Mouse (Mus musculus) heart, postnatal 25 days (tissue): ENCODE results near the gene 2310057J18Rik. TPM values are rescaled to one million over a fixed set of nuclear protein-coding genes. Genes with fewer than 3 reads are reported as not detected.
"Not testable (repeated sequence)": the region's sequence is repeated elsewhere in the genome, so short reads cannot be mapped to it uniquely, and the experiment has no call there.

Experiments used
- DNase-seq: peaks from one replicate; pipeline ENCODE4 v3.0.0; 2022; ENCODE audit warnings: low spot score
- intact Hi-C: fragments of 180-260 bp; cut with DNase I; formaldehyde crosslinking; loops from one replicate; pipeline ENCODE4 v1.15.1; 2025
- total RNA-seq, 2 experiments: library from RNA; stranded (reverse); gene quantifications; 2 replicates each; pipeline ENCODE4 v1.2.3; 2021

Gene 2310057J18Rik
- not detected for total RNA-seq

DNA sequence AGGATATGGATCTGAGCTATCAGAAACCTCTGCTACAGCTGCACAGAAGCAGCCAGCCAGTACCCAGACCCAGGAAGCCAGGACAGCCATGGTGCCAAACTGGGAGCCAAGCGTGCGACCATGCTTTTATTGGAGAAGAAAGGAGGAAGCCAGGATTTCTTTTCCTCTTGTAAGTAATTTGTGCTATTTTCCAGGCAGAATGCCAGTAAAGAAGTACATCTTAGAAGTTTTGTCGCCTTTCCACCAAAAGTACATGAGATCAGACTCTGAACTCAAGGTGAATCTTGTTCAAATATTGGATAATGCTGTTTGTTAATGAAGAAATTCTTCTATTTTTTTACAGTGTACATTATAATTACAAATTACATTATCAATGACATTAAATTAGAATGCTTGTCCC, at the start of gene 2310057J18Rik:
TSS of gene 2310057J18Rik (minus strand) at position 101 of the 400 bp plus-strand sequence.
- intact Hi-C loops, result no loop called here
- no peak for DNase-seq

DNA sequence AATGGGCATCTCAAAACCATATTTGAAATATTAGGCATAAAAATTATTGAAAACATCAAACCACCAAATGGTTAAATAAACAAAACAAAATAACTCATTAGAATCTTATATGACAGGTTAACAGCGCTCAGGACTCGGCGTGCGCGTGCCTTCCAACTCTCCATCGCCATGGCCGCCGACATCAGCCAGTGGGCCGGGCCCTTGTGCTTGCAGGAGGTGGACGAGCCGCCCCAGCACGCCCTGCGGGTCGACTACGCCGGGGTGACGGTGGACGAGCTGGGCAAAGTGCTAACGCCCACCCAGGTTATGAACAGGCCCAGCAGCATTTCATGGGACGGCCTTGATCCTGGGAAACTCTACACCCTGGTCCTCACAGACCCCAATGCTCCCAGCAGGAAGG, 43.9 kb upstream of the 2310057J18Rik start:
- DNase-seq, intact Hi-C loops: not testable (repeated sequence)

DNA sequence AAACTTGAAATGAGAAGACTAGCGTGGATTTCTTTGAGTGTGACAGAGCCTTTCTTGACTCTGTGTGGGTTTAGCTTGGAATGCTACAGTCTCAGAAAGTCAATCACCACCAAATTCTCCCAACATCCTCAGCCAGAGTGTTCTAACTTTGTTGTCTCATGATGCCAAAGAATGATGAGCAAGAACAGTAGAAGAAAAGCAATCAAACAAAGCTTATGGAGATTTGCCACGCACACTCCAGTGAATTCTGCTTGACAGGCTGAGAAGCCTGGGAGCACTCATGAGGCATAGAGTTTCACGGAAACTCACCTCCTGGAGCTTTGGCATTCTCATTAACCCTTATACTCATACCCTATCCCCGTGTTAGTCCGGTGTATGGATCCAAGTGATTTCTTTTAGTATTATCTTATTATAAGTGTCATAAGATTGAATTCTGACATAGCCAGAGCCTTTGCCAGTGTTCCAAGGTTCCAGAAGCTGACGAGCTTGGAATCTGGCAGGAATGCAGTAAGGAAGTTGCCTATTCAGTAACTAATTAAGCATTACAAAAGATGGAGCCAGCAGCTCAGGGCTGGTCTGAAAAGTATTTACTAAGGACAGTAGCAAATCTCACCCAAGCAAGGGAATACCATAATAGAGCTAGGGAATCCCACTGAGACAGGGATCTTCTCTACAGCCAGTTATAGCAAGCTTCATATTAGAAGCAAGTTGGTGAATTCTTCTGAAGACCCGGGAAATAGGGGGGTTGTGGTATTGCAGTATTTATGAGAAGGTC, 33.6 kb upstream of the 2310057J18Rik start:
- intact Hi-C loops, result no loop called here
- no peak for DNase-seq

DNA sequence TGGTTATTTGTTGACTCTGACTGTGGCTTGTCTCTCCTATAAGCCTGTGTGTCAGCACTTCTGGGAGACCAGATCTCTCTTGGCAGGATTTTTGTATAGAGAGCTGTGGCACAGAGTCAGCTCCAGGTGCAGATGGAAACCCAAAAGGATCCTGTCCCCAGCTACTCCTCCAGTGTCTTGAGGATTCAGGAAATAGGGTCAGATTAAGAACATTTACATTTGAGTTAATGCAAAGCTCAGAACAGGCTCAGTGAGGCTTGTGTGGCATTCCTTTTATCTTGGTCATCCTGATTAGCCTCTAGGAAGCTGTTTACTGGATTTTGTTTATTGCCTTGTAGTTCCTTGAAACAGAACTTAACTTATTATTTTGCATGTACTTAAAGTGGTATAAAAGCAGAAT, 11.7 kb upstream of the 2310057J18Rik start:
- intact Hi-C loops, result no loop called here
- DNase-seq, result no peak

DNA sequence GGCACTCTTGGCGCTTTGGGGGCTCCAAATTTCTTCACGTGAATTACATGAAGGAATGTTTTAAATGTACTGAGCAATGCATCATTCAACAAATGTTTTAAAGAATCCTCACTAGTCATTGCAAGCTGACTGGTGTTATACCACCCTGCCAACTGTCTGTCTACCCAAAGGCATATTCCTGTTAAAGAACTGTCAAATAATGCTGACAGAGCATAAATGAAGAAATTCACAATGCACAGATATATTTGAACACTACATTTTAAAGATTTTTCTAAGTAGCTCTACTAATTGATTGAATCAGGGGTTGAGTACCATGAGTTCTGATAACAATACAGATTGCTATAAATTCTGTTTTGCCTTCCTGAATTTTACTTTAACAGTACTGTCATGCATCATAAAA, 2.9 kb upstream of the 2310057J18Rik start:
- intact Hi-C loops, result no loop called here
- DNase-seq, result no peak

DNA sequence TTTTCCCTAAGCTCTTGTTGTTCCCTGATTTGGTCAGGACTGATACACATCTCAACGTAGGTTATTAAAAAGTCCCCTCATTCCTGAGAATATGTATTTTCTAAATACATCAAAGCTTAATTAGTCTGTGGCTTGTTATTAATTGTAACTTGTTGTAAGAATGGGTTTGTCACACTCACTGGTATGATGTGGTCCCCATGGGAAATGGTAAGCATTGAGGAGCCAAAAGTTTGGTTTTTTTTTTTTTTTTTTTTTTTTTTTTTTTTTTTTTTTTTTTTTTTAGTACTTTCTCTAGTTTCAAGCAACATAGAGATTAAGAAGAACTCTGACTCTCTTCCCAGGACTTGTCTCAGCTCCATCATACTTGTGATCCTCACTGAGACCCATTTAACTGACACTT, 17.9 kb downstream of the 2310057J18Rik start:
- DNase-seq, result no peak
- intact Hi-C loops, result no loop called here

DNA sequence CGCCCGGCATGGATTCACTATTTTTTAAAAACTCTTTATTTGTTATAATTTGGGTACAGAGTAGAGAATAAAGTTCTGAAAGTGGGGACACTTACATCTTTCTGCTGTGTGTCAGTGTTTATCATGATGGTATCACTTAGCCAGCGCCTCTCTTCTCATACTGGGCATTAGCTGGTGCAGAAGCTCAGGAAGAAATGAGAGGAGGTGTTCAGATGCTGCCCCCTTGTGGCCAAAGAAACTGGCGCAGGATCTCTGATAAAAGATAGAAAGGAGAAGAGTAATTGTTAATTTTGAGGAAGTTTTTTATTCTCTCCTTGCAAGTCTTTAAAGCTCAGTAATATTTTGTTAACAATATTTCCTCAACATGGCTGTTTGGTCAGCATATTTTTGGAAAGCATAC, 31.0 kb downstream of the 2310057J18Rik start:
- intact Hi-C loops, result no loop called here
- DNase-seq, result no peak

DNA sequence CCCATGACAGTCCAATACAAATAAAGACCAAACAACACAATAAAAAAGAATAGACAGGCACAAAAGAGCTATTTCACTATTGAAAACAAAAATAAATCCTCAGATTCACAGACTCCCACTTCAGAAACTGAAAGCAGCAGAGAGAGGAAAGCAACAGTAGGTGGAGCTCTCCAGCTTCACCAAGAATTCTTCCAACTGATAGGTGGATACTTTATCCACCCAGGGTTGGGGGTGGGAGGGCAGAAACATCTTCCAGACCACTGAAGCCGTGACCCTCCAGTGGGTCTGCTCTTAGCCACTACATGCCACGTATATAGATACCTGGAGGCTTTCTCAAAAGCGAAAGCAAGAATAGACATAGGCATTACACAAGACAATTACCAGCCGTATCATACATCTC, 31.6 kb downstream of the 2310057J18Rik start:
- no peak for DNase-seq
- intact Hi-C loops, result no loop called here

Other genes with a start within 250 kb of the 2310057J18Rik start
- not detected for gene Soga3, start 157.5 kb upstream of the 2310057J18Rik start, total RNA-seq
- gene Gm49353, start 212.7 kb upstream of the 2310057J18Rik start, total RNA-seq, result not detected
- gene 9330159F19Rik, start 225.3 kb upstream of the 2310057J18Rik start, total RNA-seq, result under 1 TPM; 0.08 to 0.11 TPM